Comparison of ENCODE assay signal across 8 mouse cellular contexts in genomic region chr4:70535289-70535688, GRCm38 (mm10). TPM values are rescaled to one million over a fixed set of nuclear protein-coding genes. Genes with fewer than 3 reads are reported as not detected.
DNase-seq lines count a peak whose midpoint lies in the region; ATAC-seq and TF ChIP-seq lines count a peak whose summit lies in the region.

No protein-coding gene starts in this region.

- H3K36me3 ChIP-seq in embryonic facial prominence, embryonic 12.5 days = no peaks in the 10 kb centered on the region
- H3K36me3 ChIP-seq in intestine, embryonic 16.5 days (ENCODE audit: control insufficient read depth, insufficient read depth, low read length) = no peaks in the 10 kb centered on the region
- H3K36me3 ChIP-seq in neural tube, embryonic 12.5 days = no peaks in the 10 kb centered on the region

- peaks cover 26% of the 10 kb centered on the region for H3K4me1 ChIP-seq in embryonic facial prominence, embryonic 12.5 days
- peaks cover 14% of the 10 kb centered on the region for H3K4me1 ChIP-seq in intestine, embryonic 16.5 days (ENCODE audit: control insufficient read depth, insufficient read depth, low read length)
- peaks cover 36% of the 10 kb centered on the region for H3K4me1 ChIP-seq in neural tube, embryonic 12.5 days

- peak overlapping the region; percentile 75 for H3K4me2 ChIP-seq in embryonic facial prominence, embryonic 12.5 days (replicated peaks)
- peak overlapping the region; percentile 84 for H3K4me2 ChIP-seq in intestine, embryonic 16.5 days (ENCODE audit: low read depth, low read length)
- H3K4me2 ChIP-seq in neural tube, embryonic 12.5 days (replicated peaks) = peak overlapping the region; percentile 66

- H3K9me3 ChIP-seq in embryonic facial prominence, embryonic 12.5 days = no peaks in the 10 kb centered on the region
- H3K9me3 ChIP-seq in intestine, embryonic 16.5 days (ENCODE audit: control insufficient read depth, low read length) = no peaks in the 10 kb centered on the region
- H3K9me3 ChIP-seq in neural tube, embryonic 12.5 days = no peaks in the 10 kb centered on the region

- peak overlapping the region; percentile 97 for H3K27ac ChIP-seq in layer of hippocampus, adult 2 months
- H3K27ac ChIP-seq in embryonic facial prominence, embryonic 12.5 days = peak overlapping the region; percentile 96
- H3K27ac ChIP-seq in intestine, embryonic 16.5 days (ENCODE audit: low read length) = peak overlapping the region; percentile 91
- H3K27ac ChIP-seq in neural tube, embryonic 12.5 days = peak overlapping the region; percentile 100

- H3K27me3 ChIP-seq in embryonic facial prominence, embryonic 12.5 days = no peaks in the 10 kb centered on the region
- no peaks in the 10 kb centered on the region for H3K27me3 ChIP-seq in intestine, embryonic 16.5 days (replicated peaks; ENCODE audit: control insufficient read depth, insufficient read depth, low read length)
- no peaks in the 10 kb centered on the region for H3K27me3 ChIP-seq in neural tube, embryonic 12.5 days (replicated peaks)

- TF ChIP-seq CTCF in layer of hippocampus, adult 2 months (conservative IDR thresholded peaks at IDR 0.05) = no peak

- DNase-seq in layer of hippocampus, adult 2 months (ENCODE audit: low spot score in 2 of 2) = no peak
- DNase-seq in layer of hippocampus, postnatal 14 days (ENCODE audit: low spot score in 2 of 2) = no peak
- no peak for DNase-seq in urinary bladder, postnatal 14 days (ENCODE audit: low spot score)
- DNase-seq in thymus, postnatal 36 days = no peak
- no peak for DNase-seq in T-cell, adult 2 months (ENCODE audit: low spot score)

- WGBS in embryonic facial prominence, embryonic 12.5 days = 1% methylated on average over 18 of the region's 18 CpGs
- WGBS in intestine, embryonic 16.5 days = under 1% methylated on average over 18 of the region's 18 CpGs
- 1% methylated on average over 18 of the region's 18 CpGs for WGBS in neural tube, embryonic 12.5 days

- ATAC-seq in embryonic facial prominence, embryonic 12.5 days (ENCODE audit: insufficient number of reproducible peaks, insufficient read depth, low FRiP score, low TSS enrichment) = peak; percentile 31
- ATAC-seq in intestine, embryonic 16.5 days = peak; percentile 63
- ATAC-seq in neural tube, embryonic 12.5 days (ENCODE audit: low FRiP score, low read depth) = peak; percentile 66

- peak overlapping the region; percentile 89 for H3K9ac ChIP-seq in embryonic facial prominence, embryonic 12.5 days
- peak overlapping the region; percentile 92 for H3K9ac ChIP-seq in intestine, embryonic 16.5 days (ENCODE audit: low read depth, low read length)
- H3K9ac ChIP-seq in neural tube, embryonic 12.5 days = peak overlapping the region; percentile 93

- H3K4me3 ChIP-seq in layer of hippocampus, adult 2 months = peak overlapping the region; percentile 87
- peak overlapping the region; percentile 83 for H3K4me3 ChIP-seq in embryonic facial prominence, embryonic 12.5 days
- H3K4me3 ChIP-seq in intestine, embryonic 16.5 days (ENCODE audit: low read length) = peak overlapping the region; percentile 85
- H3K4me3 ChIP-seq in neural tube, embryonic 12.5 days = peak overlapping the region; percentile 88

RNA-seq across cellular contexts. Expression of gene Megf9, which starts 0.5 kb away (rescaled TPM):
- 100 to 1,000 TPM; 126 to 132 TPM for total RNA-seq in layer of hippocampus, adult 2 months (2021)
- total RNA-seq in layer of hippocampus, postnatal 14 days (2021) = 100 to 1,000 TPM; 117 to 127 TPM
- 17.1 and 18.8 TPM in 2 replicates for polyA plus RNA-seq in embryonic facial prominence, embryonic 12.5 days (2016; fragmentation: Nextera tagmentation; extraction: Ambion mirVana)
- 3.4 and 3.5 TPM in 2 replicates for polyA plus RNA-seq in intestine, embryonic 16.5 days (2015; fragmentation: Nextera tagmentation; extraction: Ambion mirVana)
- 30.9 and 32.5 TPM in 2 replicates for polyA plus RNA-seq in neural tube, embryonic 12.5 days (2016; fragmentation: Nextera tagmentation; extraction: Ambion mirVana)
